In the genomic region with DNA sequence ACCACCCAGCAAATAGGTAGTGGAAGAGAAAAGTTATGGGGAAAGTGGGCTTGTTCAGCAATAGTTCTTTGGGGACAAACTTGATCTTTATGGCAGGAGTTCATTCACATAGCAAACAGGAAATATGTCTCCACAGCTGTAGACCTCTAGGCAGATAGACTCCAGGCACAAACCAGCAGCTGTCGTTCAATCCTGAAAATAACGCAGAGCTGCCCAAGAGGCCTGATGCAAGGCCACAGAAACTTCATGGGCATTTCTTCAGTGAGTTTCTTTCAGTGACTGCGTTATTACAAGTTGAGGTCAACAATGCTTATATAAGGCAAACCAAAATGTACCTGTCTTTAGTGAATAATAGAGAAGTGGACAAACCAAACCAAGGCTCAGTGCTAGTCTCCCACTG, we compare ENCODE assay signal across 47 mouse cellular contexts. TPM values are rescaled to one million over a fixed set of nuclear protein-coding genes. Genes with fewer than 3 reads are reported as not detected.
"Had no signal": no experiment of that assay in that cellular context is flagged by ENCODE, and none has a peak within 500 bp of the region (broad histone marks: within the 10 kb centered on the region; RNA-seq: fewer than 3 reads in every experiment).

No protein-coding gene starts in this region.

- H3K36me3 ChIP-seq: limb, embryonic 10.5 days; limb, embryonic 12.5 days; limb, embryonic 13.5 days; limb, embryonic 15.5 days; liver, embryonic 12.5 days; liver, embryonic 13.5 days; liver, embryonic 15.5 days; lung, embryonic 15.5 days; midbrain, embryonic 10.5 days; midbrain, embryonic 12.5 days; midbrain, embryonic 13.5 days; midbrain, embryonic 15.5 days; neural tube, embryonic 12.5 days had no signal

- H3K27me3 ChIP-seq: limb, embryonic 12.5 days; limb, embryonic 13.5 days; limb, embryonic 15.5 days; liver, embryonic 12.5 days; liver, embryonic 13.5 days; liver, embryonic 15.5 days; lung, embryonic 15.5 days; megakaryocyte, embryonic 14.5 days; midbrain, embryonic 12.5 days; midbrain, embryonic 13.5 days; midbrain, embryonic 15.5 days; neural tube, embryonic 12.5 days had no signal

- H3K9ac ChIP-seq: limb, embryonic 12.5 days; limb, embryonic 13.5 days; limb, embryonic 15.5 days; liver, embryonic 12.5 days; liver, embryonic 13.5 days; liver, embryonic 14.5 days; liver, embryonic 15.5 days; liver, postnatal 0 days; lung, embryonic 14.5 days; lung, embryonic 15.5 days; midbrain, embryonic 12.5 days; midbrain, embryonic 13.5 days; midbrain, embryonic 15.5 days; neural tube, embryonic 12.5 days had no signal

- H3K4me3 ChIP-seq: limb, embryonic 10.5 days; limb, embryonic 12.5 days; limb, embryonic 13.5 days; limb, embryonic 15.5 days; liver, embryonic 12.5 days; liver, embryonic 13.5 days; liver, embryonic 15.5 days; lung, embryonic 15.5 days; megakaryocyte, embryonic 14.5 days; midbrain, embryonic 10.5 days; midbrain, embryonic 12.5 days; midbrain, embryonic 13.5 days; midbrain, embryonic 15.5 days; neural tube, embryonic 12.5 days had no signal

- DNase-seq: left cerebral cortex, postnatal 4 days; liver; liver, embryonic 13.5 days; liver, postnatal 0 days; lung, adult 18-20 months; lung, adult 2 months; lung, embryonic 14.5 days; lung, postnatal 10 days; lung, postnatal 14 days; lung, postnatal 36 days; lung, postnatal 4 days; midbrain, embryonic 14.5 days had no signal

- ATAC-seq: liver, embryonic 12.5 days; liver, postnatal 0 days; lung, postnatal 0 days; midbrain, embryonic 13.5 days; midbrain, embryonic 15.5 days; midbrain, embryonic 16.5 days had no signal

- H3K4me1 ChIP-seq: limb, embryonic 10.5 days; limb, embryonic 12.5 days; limb, embryonic 13.5 days; limb, embryonic 15.5 days; liver, embryonic 12.5 days; liver, embryonic 13.5 days; liver, embryonic 15.5 days; lung, embryonic 15.5 days; megakaryocyte, embryonic 14.5 days; midbrain, embryonic 10.5 days; midbrain, embryonic 12.5 days; midbrain, embryonic 13.5 days; midbrain, embryonic 15.5 days; neural tube, embryonic 12.5 days had no signal

- H3K4me2 ChIP-seq: limb, embryonic 12.5 days; limb, embryonic 13.5 days; limb, embryonic 15.5 days; liver, embryonic 11.5 days; liver, embryonic 12.5 days; liver, embryonic 13.5 days; liver, embryonic 15.5 days; lung, embryonic 14.5 days; lung, embryonic 15.5 days; midbrain, embryonic 11.5 days; midbrain, embryonic 12.5 days; midbrain, embryonic 13.5 days; midbrain, embryonic 15.5 days; neural tube, embryonic 12.5 days had no signal

- H3K9me3 ChIP-seq: limb, embryonic 10.5 days; limb, embryonic 12.5 days; limb, embryonic 15.5 days; liver, embryonic 15.5 days; lung, embryonic 15.5 days had no signal

- H3K27ac ChIP-seq: limb, embryonic 10.5 days; limb, embryonic 12.5 days; limb, embryonic 13.5 days; limb, embryonic 15.5 days; liver, embryonic 12.5 days; liver, embryonic 13.5 days; liver, embryonic 14.5 days; liver, embryonic 15.5 days; lung, embryonic 15.5 days; macrophage; midbrain, embryonic 10.5 days; midbrain, embryonic 12.5 days; midbrain, embryonic 13.5 days; midbrain, embryonic 15.5 days; neural tube, embryonic 12.5 days had no signal

RNA-seq across cellular contexts. Expression of gene Gm8332, which starts 30.5 kb away (rescaled TPM):
- total RNA-seq: left cerebral cortex, adult 8-10 months; left cerebral cortex, postnatal 10 days; left cerebral cortex, postnatal 14 days; left cerebral cortex, postnatal 25 days; left cerebral cortex, postnatal 36 days; left cerebral cortex, postnatal 4 days; liver, adult 2 months; megakaryocyte progenitor cell, adult 5-6 weeks; megakaryocyte, adult 5-6 weeks; megakaryocyte-erythroid progenitor cell, adult 5-6 weeks; midbrain, postnatal 0 days; monocyte, adult 5-6 weeks had no signal
- polyA plus RNA-seq: limb, embryonic 10.5 days; limb, embryonic 11.5 days; limb, embryonic 12.5 days; limb, embryonic 13.5 days; limb, embryonic 14.5 days; limb, embryonic 15.5 days; liver, adult 2 months; liver, embryonic 11.5 days; liver, embryonic 12.5 days; liver, embryonic 13.5 days; liver, embryonic 14.5 days; liver, embryonic 15.5 days; liver, embryonic 16.5 days; liver, postnatal 0 days; lung, adult 2 months; lung, embryonic 14.5 days; lung, embryonic 15.5 days; lung, embryonic 16.5 days; lung, postnatal 0 days; macrophage; midbrain, embryonic 10.5 days; midbrain, embryonic 11.5 days; midbrain, embryonic 12.5 days; midbrain, embryonic 13.5 days; midbrain, embryonic 14.5 days; midbrain, embryonic 15.5 days; midbrain, embryonic 16.5 days; midbrain, postnatal 0 days; neural tube, embryonic 11.5 days; neural tube, embryonic 12.5 days had no signal

RNA-seq across cellular contexts. Expression of gene Gm10436, which starts 37.5 kb away (rescaled TPM):
- total RNA-seq: left cerebral cortex, adult 8-10 months; left cerebral cortex, postnatal 10 days; left cerebral cortex, postnatal 14 days; left cerebral cortex, postnatal 25 days; left cerebral cortex, postnatal 36 days; left cerebral cortex, postnatal 4 days; liver, adult 2 months; megakaryocyte progenitor cell, adult 5-6 weeks; megakaryocyte, adult 5-6 weeks; megakaryocyte-erythroid progenitor cell, adult 5-6 weeks; midbrain, postnatal 0 days; monocyte, adult 5-6 weeks had no signal
- polyA plus RNA-seq: limb, embryonic 10.5 days; limb, embryonic 11.5 days; limb, embryonic 12.5 days; limb, embryonic 13.5 days; limb, embryonic 14.5 days; limb, embryonic 15.5 days; liver, adult 2 months; liver, embryonic 11.5 days; liver, embryonic 12.5 days; liver, embryonic 13.5 days; liver, embryonic 14.5 days; liver, embryonic 15.5 days; liver, embryonic 16.5 days; liver, postnatal 0 days; lung, adult 2 months; lung, embryonic 14.5 days; lung, embryonic 15.5 days; lung, embryonic 16.5 days; lung, postnatal 0 days; macrophage; midbrain, embryonic 10.5 days; midbrain, embryonic 11.5 days; midbrain, embryonic 12.5 days; midbrain, embryonic 13.5 days; midbrain, embryonic 14.5 days; midbrain, embryonic 15.5 days; midbrain, embryonic 16.5 days; midbrain, postnatal 0 days; neural tube, embryonic 11.5 days; neural tube, embryonic 12.5 days had no signal

RNA-seq across cellular contexts. Expression of gene Gm5662, which starts 54.9 kb away (rescaled TPM):
- total RNA-seq: left cerebral cortex, adult 8-10 months; left cerebral cortex, postnatal 10 days; left cerebral cortex, postnatal 14 days; left cerebral cortex, postnatal 25 days; left cerebral cortex, postnatal 36 days; left cerebral cortex, postnatal 4 days; liver, adult 2 months; megakaryocyte progenitor cell, adult 5-6 weeks; megakaryocyte, adult 5-6 weeks; megakaryocyte-erythroid progenitor cell, adult 5-6 weeks; midbrain, postnatal 0 days; monocyte, adult 5-6 weeks had no signal
- polyA plus RNA-seq: limb, embryonic 10.5 days; limb, embryonic 11.5 days; limb, embryonic 12.5 days; limb, embryonic 13.5 days; limb, embryonic 14.5 days; limb, embryonic 15.5 days; liver, adult 2 months; liver, embryonic 11.5 days; liver, embryonic 12.5 days; liver, embryonic 13.5 days; liver, embryonic 14.5 days; liver, embryonic 15.5 days; liver, embryonic 16.5 days; liver, postnatal 0 days; lung, adult 2 months; lung, embryonic 14.5 days; lung, embryonic 15.5 days; lung, embryonic 16.5 days; lung, postnatal 0 days; macrophage; midbrain, embryonic 10.5 days; midbrain, embryonic 11.5 days; midbrain, embryonic 12.5 days; midbrain, embryonic 13.5 days; midbrain, embryonic 14.5 days; midbrain, embryonic 15.5 days; midbrain, embryonic 16.5 days; midbrain, postnatal 0 days; neural tube, embryonic 11.5 days; neural tube, embryonic 12.5 days had no signal
